Mouse (Mus musculus) neural tube, embryonic 11.5 days (tissue): ENCODE data around the gene Lrrfip1. TPM values are rescaled to one million over a fixed set of nuclear protein-coding genes. Genes with fewer than 3 reads are reported as not detected.

Experiments
- ATAC-seq: fragments of 200-750 bp; cut with Nextera tagmentation; 2 replicates; pipeline ENCODE4 v1.8.0; 2017; ENCODE audit warnings: moderate number of reproducible peaks, mild to moderate bottlenecking, moderate TSS enrichment, moderate library complexity; ENCODE audit not compliant: insufficient read depth, low FRiP score, low TSS enrichment
- DNase-seq: peaks from one replicate; pipeline ENCODE4 v3.0.0-alpha.2; 2015; ENCODE audit warnings: low spot score
- H3K27ac ChIP-seq: fragments of 300-500 bp; sonication (generic); 2 replicates; pipeline ENCODE4 v1.5.1; 2014; ENCODE audit warnings: low read depth, mild to moderate bottlenecking, low read length
- H3K27me3 ChIP-seq: fragments of 300-500 bp; sonication (generic); 2 replicates; pipeline ENCODE4 v1.6.1; 2014; ENCODE audit warnings: mild to moderate bottlenecking, low read length, mixed read lengths; ENCODE audit not compliant: control insufficient read depth, insufficient read depth
- H3K36me3 ChIP-seq: fragments of 300-500 bp; sonication (generic); 2 replicates; pipeline ENCODE4 v1.6.1; 2014; ENCODE audit warnings: mild to moderate bottlenecking, low read length, moderate library complexity, mixed read lengths; ENCODE audit not compliant: control insufficient read depth, insufficient read depth
- H3K4me1 ChIP-seq: fragments of 300-500 bp; sonication (generic); 2 replicates; pipeline ENCODE4 v1.6.1; 2014; ENCODE audit warnings: low read length, mixed read lengths; ENCODE audit not compliant: control insufficient read depth, insufficient read depth
- H3K4me2 ChIP-seq: fragments of 300-500 bp; sonication (generic); 2 replicates; pipeline ENCODE4 v1.6.1; 2014; ENCODE audit warnings: low read depth, mild to moderate bottlenecking, moderate library complexity
- H3K4me3 ChIP-seq: fragments of 300-500 bp; sonication (generic); 2 replicates; pipeline ENCODE4 v1.5.1; 2014; ENCODE audit warnings: low read depth, low read length
- H3K9ac ChIP-seq: fragments of 300-500 bp; sonication (generic); 2 replicates; pipeline ENCODE4 v1.6.1; 2014; ENCODE audit warnings: mild to moderate bottlenecking, low read length
- H3K9me3 ChIP-seq: fragments of 300-500 bp; sonication (generic); 2 replicates; pipeline ENCODE4 v1.6.1; 2016; ENCODE audit warnings: low read length; ENCODE audit not compliant: control insufficient read depth
- WGBS: fragments of 180-500 bp; shearing (Covaris S2); extraction: QIAGEN DNeasy Blood & Tissue Kit; methylation state at CpG from one replicate; pipeline ENCODE4 v1.1.7; 2014; 5-methylcytosine and 5-hydroxymethylcytosine counted together
- polyA plus RNA-seq: library from polyadenylated mRNA; unstranded; fragments of >200 nt; fragmentation: Nextera tagmentation; extraction: Ambion mirVana; gene quantifications from 2 replicates; pipeline ENCODE4 v1.2.1, GENCODE M21; 2014

Lrrfip1 gene
- polyA plus RNA-seq, 1 experiment from 2014 or later = 26.9 TPM

DNA sequence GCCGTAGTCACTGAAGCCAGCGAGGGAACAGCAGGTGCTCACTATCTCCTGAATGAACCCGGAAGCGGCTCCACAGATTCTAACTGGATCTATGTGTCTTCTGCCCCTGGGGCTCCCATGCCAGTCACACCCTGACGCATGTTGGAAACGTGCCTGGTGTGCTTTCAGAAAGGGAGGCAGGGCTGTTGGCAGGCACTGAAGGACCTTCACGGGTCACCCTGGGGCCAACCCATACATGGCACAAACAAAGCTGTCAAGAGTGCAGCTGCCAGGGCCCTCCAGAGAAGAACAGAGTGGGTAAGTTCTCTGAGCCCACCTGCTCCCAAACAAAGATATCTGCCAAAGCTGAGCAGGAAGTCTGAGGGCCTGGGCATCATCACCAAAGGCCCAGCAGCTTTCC is 31.0 kb upstream of the Lrrfip1 start:
- no peaks in the 10 kb centered on the region for H3K9me3 ChIP-seq
- H3K36me3 ChIP-seq = no peaks in the 10 kb centered on the region
- DNase-seq = no peak
- no peak overlapping the region for H3K27ac ChIP-seq
- ATAC-seq = no peak
- WGBS = 81% methylated on average over 7 of the region's 7 CpGs
- H3K4me3 ChIP-seq = no peak overlapping the region
- H3K9ac ChIP-seq = no peak overlapping the region
- H3K4me1 ChIP-seq = no peaks in the 10 kb centered on the region
- no peaks in the 10 kb centered on the region for H3K27me3 ChIP-seq
- no peak overlapping the region for H3K4me2 ChIP-seq

DNA sequence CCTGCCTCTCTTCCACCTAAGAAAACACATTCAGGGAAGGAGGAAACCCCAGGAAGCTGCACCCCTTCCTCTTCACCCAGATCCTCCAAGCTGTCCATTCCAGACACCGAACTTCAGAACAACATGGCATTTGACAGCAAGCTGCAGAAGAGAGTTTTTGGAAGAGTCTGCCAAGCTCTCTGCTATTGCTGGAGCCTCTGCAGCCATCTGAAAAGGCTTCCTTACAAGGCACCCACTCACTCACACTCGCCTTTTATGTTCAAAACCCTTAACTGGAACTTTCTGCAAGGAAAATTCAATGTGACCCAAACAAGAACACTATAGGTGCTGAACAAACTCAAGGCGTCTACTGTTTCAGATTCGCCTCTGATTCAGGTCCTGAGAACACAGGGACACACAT is 29.9 kb upstream of the Lrrfip1 start:
- Histone ChIP-seq H3K9me3 (no peaks in the 10 kb centered on the region), H3K36me3 (no peaks in the 10 kb centered on the region), H3K9ac (no peak overlapping the region), H3K4me2 (no peak overlapping the region), H3K27ac (no peak overlapping the region), H3K4me3 (no peak overlapping the region), H3K4me1 (peaks cover 4% of the 10 kb centered on the region), H3K27me3 (no peaks in the 10 kb centered on the region)
- WGBS = 86% methylated on average over 4 of the region's 4 CpGs
- DNase-seq (no peak), ATAC-seq (no peak)

DNA sequence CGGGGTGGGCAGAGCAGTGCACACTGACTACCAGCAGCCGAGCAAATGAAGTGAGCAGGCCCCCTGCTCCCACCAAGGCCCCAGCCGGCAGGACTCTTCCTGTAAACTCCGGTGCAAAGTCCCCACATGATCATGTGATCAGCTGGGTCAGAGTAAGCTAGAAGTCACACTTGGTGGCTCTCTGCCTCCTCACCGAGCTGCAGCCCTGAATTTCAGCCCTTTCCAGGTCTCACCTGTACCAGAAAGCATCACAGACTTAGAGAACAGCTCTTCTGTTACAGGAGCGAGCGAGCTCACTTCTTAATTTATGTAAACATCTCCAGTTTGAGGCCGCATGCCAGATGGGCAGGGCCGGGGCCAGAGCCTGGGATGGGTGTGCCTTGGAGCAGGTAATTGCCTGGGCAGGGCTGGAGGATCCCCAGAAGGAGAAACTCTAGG is 29.2 kb upstream of the Lrrfip1 start, which contains the start of gene Rab17:
TSS of gene Rab17 (minus strand) at position 315 of the 438 bp plus-strand sequence.
- H3K9me3 ChIP-seq = no peaks in the 10 kb centered on the region
- H3K36me3 ChIP-seq = no peaks in the 10 kb centered on the region
- ATAC-seq (no peak), DNase-seq (no peak)
- H3K27me3 ChIP-seq = no peaks in the 10 kb centered on the region
- 33% methylated on average over 9 of the region's 9 CpGs for WGBS
- H3K4me1 ChIP-seq = peaks cover 6% of the 10 kb centered on the region
- no peak within 1 kb of the TSS for H3K4me3 ChIP-seq
- H3K27ac ChIP-seq = no peak within 1 kb of the TSS
- no peak within 1 kb of the TSS for H3K9ac ChIP-seq
- no peak within 1 kb of the TSS for H3K4me2 ChIP-seq

DNA sequence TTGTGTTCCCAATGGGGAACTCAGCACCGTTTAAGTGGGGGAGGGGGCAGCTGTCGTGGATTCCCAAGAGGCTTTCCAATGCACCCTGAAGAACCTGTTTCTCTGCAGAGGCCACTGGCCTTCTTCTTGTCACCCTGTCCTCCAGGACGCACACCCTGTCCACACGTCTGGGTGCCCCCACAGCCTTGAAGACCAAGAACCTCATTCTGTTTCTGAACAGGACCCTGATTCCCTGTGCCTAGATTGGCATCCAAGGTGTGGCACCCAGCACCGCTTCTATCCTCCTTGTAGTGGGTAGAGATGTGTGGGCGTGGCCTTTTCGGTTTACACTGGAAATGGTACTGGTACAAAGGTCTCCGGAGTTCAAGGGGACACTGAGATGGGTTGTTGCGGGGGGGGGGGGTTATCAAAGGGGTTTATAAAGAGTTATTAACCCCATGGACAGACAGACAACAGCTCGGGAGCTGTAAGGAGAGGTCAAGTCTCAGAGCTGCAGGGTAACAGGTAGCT is 28.6 kb upstream of the Lrrfip1 start:
- H3K4me3 ChIP-seq = no peak overlapping the region
- WGBS = 79% methylated on average over 10 of the region's 10 CpGs
- peaks cover 12% of the 10 kb centered on the region for H3K4me1 ChIP-seq
- no peaks in the 10 kb centered on the region for H3K36me3 ChIP-seq
- H3K4me2 ChIP-seq = no peak overlapping the region
- no peaks in the 10 kb centered on the region for H3K27me3 ChIP-seq
- H3K9ac ChIP-seq = no peak overlapping the region
- no peaks in the 10 kb centered on the region for H3K9me3 ChIP-seq
- ATAC-seq (no peak), DNase-seq (no peak)
- H3K27ac ChIP-seq = no peak overlapping the region

DNA sequence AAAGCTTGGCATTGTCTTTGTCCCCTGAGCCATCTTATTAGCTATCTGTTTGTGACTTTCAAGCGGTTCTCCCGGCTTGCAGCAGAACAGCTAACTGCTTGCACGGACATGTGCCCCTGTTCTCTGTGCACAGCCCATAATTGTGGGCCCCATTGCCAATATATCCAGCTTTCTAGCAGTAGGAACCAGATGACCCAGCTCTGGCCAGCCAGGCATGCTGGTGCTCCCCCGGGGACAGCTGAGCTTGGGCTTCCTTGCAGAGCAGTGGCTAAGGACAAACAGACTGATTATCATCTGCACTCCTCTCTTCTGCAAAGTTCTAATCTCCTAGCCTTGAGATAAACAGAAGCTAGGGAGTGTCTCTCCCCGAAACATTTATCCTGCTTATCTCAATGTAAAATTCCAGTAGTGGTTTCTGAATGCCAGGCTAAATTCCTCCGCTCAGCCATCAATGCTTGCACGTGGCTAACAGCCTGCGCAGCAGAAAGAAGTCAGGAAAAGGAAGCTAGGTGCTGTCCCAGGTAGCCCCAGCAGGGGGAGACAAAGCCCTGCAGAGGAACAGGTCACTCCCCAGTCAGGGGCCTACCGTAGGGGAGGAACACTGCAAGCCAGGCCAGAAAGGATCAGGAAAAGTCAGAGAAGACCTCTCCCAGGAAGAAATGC is 25.5 kb upstream of the Lrrfip1 start:
- H3K4me3 ChIP-seq = no peak overlapping the region
- WGBS = 31% methylated on average over 9 of the region's 9 CpGs
- H3K27ac ChIP-seq = no peak overlapping the region
- ATAC-seq (peak; percentile 43), DNase-seq (peak; percentile 91)
- no peak overlapping the region; the same call in 1 of the 2 replicates for H3K9ac ChIP-seq
- H3K9me3 ChIP-seq = no peaks in the 10 kb centered on the region
- no peak overlapping the region for H3K4me2 ChIP-seq
- peaks cover 24% of the 10 kb centered on the region for H3K4me1 ChIP-seq
- no peaks in the 10 kb centered on the region for H3K27me3 ChIP-seq
- no peaks in the 10 kb centered on the region for H3K36me3 ChIP-seq

DNA sequence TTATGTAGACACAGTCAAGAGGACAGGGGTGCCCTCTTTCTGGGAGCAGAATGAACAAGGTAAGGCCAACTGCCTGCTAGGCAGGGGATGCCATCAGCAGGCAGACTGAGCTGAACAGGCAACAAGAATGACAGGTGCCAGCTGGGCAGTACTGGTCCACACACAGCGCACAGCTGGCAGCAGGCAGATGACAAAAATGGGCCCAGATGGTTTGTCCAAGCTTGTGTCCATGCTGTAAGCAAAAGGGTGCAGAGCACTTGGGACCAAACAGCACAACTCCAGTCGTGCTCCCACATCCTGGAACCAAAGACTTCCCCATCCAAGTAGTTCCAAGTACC is 25.0 kb upstream of the Lrrfip1 start:
- 94% methylated on average over 2 of the region's 2 CpGs for WGBS
- DNase-seq (no peak), ATAC-seq (peak; percentile 33)
- no peak overlapping the region for H3K27ac ChIP-seq
- no peaks in the 10 kb centered on the region for H3K36me3 ChIP-seq
- H3K9ac ChIP-seq = no peak overlapping the region; the same call in 1 of the 2 replicates
- no peaks in the 10 kb centered on the region for H3K27me3 ChIP-seq
- no peak overlapping the region for H3K4me3 ChIP-seq
- peaks cover 24% of the 10 kb centered on the region for H3K4me1 ChIP-seq
- H3K4me2 ChIP-seq = no peak overlapping the region
- H3K9me3 ChIP-seq = no peaks in the 10 kb centered on the region

DNA sequence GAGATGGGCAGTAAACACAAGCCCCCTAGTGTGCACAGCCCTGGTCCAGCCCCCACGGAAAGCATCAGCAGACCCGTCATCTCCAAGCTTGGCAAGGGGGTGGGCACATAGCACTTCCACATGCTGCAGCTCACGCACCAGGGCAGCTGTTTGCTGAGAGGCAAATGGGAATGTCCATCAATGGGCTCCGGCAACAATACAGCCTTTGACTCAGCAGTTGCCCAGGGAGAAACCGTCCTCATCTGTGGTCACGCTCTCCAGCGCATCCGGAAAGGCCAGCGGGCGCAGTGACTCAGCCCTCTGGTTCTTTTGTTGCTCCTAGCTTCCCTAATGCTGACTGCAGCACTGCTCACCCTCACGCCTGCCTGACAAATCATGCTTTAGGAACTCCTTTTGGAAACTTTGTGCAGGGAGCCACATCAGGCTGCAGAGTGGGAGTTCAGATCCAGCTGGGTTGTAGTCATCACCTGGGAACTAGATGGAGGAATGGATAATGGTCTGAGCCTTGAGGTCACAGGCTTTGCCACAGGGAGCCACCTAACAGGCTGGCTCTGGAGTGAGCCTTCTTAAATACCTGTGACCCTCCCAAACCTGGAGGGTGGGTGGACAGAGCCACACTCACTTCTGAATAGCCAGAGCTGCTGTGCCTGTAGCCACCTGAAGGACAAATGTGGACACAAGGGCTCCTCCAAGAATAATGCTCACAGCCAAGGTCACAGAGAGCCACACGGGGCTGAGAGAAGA is 23.5 kb upstream of the Lrrfip1 start:
- Histone ChIP-seq H3K36me3 (no peaks in the 10 kb centered on the region), H3K4me3 (no peak overlapping the region), H3K9ac (no peak overlapping the region), H3K9me3 (no peaks in the 10 kb centered on the region), H3K27me3 (no peaks in the 10 kb centered on the region), H3K4me2 (0 out of 2 replicates have a peak overlapping the region, but pooled peaks have one; percentile 4), H3K27ac (peak overlapping the region; percentile 64; the same call in 1 of the 2 replicates), H3K4me1 (peaks cover 24% of the 10 kb centered on the region)
- WGBS = 11% methylated on average over 12 of the region's 12 CpGs
- ATAC-seq (peak; percentile 84), DNase-seq (peak; percentile 86)

DNA sequence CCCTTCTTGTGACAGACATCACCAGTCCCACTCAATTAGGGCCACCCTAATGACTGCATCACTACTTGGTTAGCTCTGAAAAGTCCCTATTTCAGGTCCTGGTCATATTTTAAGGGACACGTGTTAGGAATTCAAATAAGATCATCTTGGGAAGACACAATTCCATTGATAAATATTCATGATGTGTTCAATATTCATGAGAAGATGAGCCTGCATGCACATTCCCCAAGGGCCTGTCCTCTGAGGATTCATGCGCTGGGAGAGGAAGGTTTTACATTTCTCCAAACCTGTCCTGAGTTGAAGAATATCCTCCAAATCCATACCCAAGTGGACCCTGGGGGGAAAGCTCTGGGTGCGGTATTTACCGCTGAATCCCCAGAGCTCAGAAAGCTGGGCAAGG is 22.6 kb upstream of the Lrrfip1 start:
- Histone ChIP-seq H3K4me3 (no peak overlapping the region), H3K27me3 (no peaks in the 10 kb centered on the region), H3K4me2 (no peak overlapping the region), H3K9ac (no peak overlapping the region), H3K36me3 (no peaks in the 10 kb centered on the region), H3K4me1 (peaks cover 24% of the 10 kb centered on the region), H3K9me3 (no peaks in the 10 kb centered on the region), H3K27ac (no peak overlapping the region)
- ATAC-seq (0 out of 2 replicates have a peak, but pooled peaks have one; percentile 20), DNase-seq (no peak)
- 76% methylated on average over 4 of the region's 4 CpGs for WGBS
